Mouse (Mus musculus) hindbrain, embryonic 11.5 days (tissue): ENCODE data around the gene Sergef. TPM values are rescaled to one million over a fixed set of nuclear protein-coding genes. Genes with fewer than 3 reads are reported as not detected.
A peak's percentile ranks its signal among the peaks of the same experiment; 100 is the strongest.

Experiments used
- ATAC-seq: fragments of 200-750 bp; cut with Nextera tagmentation; 2 replicates; pipeline ENCODE4 v1.8.0; 2017; ENCODE audit warnings: mild to moderate bottlenecking, moderate TSS enrichment, moderate library complexity; ENCODE audit not compliant: low FRiP score
- DNase-seq: peaks from one replicate; pipeline ENCODE4 v3.0.0-alpha.2; 2015; ENCODE audit warnings: low spot score
- H3K27ac ChIP-seq: fragments of 300-500 bp; sonication (generic); 2 replicates; pipeline ENCODE4 v1.5.1; 2014; ENCODE audit warnings: mild to moderate bottlenecking, low read depth, low read length
- H3K27me3 ChIP-seq: fragments of 300-500 bp; sonication (generic); 2 replicates; pipeline ENCODE4 v1.6.1; 2014; ENCODE audit warnings: mild to moderate bottlenecking, low read length, moderate library complexity, mixed read lengths; ENCODE audit not compliant: control insufficient read depth, insufficient read depth
- H3K36me3 ChIP-seq: fragments of 300-500 bp; sonication (generic); 2 replicates; pipeline ENCODE4 v1.6.1; 2014; ENCODE audit warnings: mild to moderate bottlenecking, low read length, moderate library complexity, mixed read lengths; ENCODE audit not compliant: control insufficient read depth, insufficient read depth
- H3K4me1 ChIP-seq: fragments of 300-500 bp; sonication (generic); replicated peaks from 2 replicates; pipeline ENCODE4 v1.6.1; 2014; ENCODE audit warnings: low read length, mixed read lengths; ENCODE audit not compliant: control insufficient read depth, insufficient read depth
- H3K4me2 ChIP-seq: fragments of 300-500 bp; sonication (generic); replicated peaks from 2 replicates; pipeline ENCODE4 v1.6.1; 2014; ENCODE audit warnings: mild to moderate bottlenecking, low read depth, low read length
- H3K4me3 ChIP-seq: fragments of 300-500 bp; sonication (generic); 2 replicates; pipeline ENCODE4 v1.5.1; 2014; ENCODE audit warnings: low read depth, low read length
- H3K9ac ChIP-seq: fragments of 300-500 bp; sonication (generic); 2 replicates; pipeline ENCODE4 v1.6.1; 2014; ENCODE audit warnings: low read depth, low read length
- H3K9me3 ChIP-seq: fragments of 300-500 bp; sonication (generic); 2 replicates; pipeline ENCODE4 v1.6.1; 2016; ENCODE audit warnings: low read length; ENCODE audit not compliant: control insufficient read depth
- WGBS: fragments of 180-500 bp; shearing (Covaris S2); extraction: QIAGEN DNeasy Blood & Tissue Kit; methylation state at CpG from one replicate; pipeline ENCODE4 v1.1.7; 2014; 5-methylcytosine and 5-hydroxymethylcytosine counted together
- polyA plus RNA-seq: library from polyadenylated mRNA; unstranded; fragments of >200 nt; fragmentation: Nextera tagmentation; extraction: Ambion mirVana; gene quantifications from 2 replicates; pipeline ENCODE4 v1.2.1, GENCODE M21; 2014

The Sergef gene
- polyA plus RNA-seq, 1 experiment from 2014 or later = 16.0 TPM

DNA sequence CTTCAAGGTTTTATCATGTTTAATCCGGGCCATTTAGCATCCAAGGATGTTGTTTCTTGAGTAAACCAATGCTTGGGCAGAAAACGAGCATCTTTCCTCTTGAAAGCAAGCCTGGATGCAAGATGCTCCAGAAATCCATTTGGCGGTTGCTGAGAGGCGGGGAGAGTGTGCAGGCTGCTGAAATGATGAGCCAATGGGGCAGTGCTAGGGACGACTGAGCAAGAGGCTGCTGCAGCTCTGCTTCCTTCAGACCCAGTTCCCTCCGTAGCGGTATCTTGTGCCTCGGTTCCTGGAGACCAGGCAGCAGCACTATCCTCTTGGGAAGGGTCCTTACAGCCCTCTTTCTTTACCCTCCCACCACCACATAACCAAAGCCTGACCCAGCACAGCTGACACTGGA lies 177.3 kb downstream of the Sergef start:
- 73% methylated on average over 8 of the region's 8 CpGs for WGBS
- ATAC-seq (no peak), DNase-seq (no peak)
- Histone ChIP-seq H3K9me3 (no peaks in the 10 kb centered on the region), H3K9ac (no peak overlapping the region), H3K27ac (no peak overlapping the region), H3K4me3 (no peak overlapping the region), H3K36me3 (no peaks in the 10 kb centered on the region), H3K4me2 (no peak overlapping the region), H3K4me1 (no peaks in the 10 kb centered on the region), H3K27me3 (no peaks in the 10 kb centered on the region)

DNA sequence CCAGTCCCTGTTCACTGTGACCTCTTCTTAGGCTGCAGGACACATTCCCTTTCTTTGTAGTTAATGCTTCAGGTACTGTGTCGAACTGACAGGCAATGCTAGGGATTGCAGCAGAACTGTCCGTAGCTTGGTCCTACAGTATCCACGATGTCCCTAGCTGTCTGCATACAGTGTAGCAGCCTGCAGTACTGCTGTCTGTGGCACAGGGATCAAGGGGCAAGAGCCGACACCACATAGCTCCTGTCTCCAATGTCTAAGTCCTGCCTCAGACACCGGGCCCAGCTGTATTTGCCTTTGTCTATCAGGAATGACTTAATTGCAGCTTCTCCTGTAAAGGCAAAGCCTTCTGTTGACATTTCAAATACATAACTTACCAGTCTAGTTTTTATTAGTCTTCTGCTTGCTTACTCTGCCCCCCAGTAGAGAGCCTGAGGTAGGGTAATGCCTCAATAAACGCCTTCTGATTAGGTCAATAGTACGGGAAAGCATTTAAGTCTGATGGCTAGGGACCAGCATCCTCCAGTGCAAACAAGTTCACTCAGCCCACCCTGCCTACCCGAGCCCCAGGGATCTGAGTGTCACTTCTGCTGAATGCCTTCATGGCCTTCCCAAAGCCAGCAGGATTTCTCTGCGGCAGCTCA lies 179.9 kb downstream of the Sergef start:
- no peaks in the 10 kb centered on the region for H3K4me1 ChIP-seq

GRCm38 (mm10) chr7:46459200-46459599 lies 180.4 kb downstream of the Sergef start:
- Histone ChIP-seq H3K36me3 (no peaks in the 10 kb centered on the region), H3K9me3 (no peaks in the 10 kb centered on the region), H3K27ac (no peak overlapping the region), H3K9ac (no peak overlapping the region), H3K27me3 (no peaks in the 10 kb centered on the region), H3K4me3 (no peak overlapping the region), H3K4me1 (no peaks in the 10 kb centered on the region), H3K4me2 (no peak overlapping the region)
- WGBS = 90% methylated on average over 2 of the region's 2 CpGs
- no peak for DNase-seq
- ATAC-seq = no peak

More for the DNA sequence above, 179.9 kb downstream of the Sergef start:
- no peaks in the 10 kb centered on the region for H3K9me3 ChIP-seq
- DNase-seq (no peak), ATAC-seq (no peak)
- no peaks in the 10 kb centered on the region for H3K36me3 ChIP-seq
- no peak overlapping the region for H3K27ac ChIP-seq
- no peak overlapping the region for H3K4me3 ChIP-seq
- H3K27me3 ChIP-seq = no peaks in the 10 kb centered on the region
- no peak overlapping the region for H3K4me2 ChIP-seq
- 86% methylated on average over 9 of the region's 9 CpGs for WGBS
- no peak overlapping the region for H3K9ac ChIP-seq

DNA sequence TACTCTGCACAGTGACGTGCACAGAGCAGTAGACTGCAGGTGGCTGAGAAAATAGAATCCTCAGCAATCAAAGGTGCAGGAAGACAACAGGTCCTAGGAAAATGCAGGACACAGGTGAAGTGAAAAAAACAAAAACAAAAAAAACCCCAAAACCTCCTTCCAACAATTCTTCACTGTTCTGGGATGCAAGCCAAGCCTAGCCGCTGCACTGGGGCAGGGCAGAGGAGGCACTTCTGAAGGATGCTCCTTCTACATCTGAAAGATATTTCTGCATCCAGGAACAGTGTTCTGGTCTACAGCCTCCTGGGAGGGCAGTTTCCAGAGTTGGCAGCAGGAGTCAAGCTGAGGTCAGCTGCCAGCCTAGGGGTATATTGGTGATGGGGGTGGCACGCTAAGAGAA lies 181.7 kb downstream of the Sergef start:
- Histone ChIP-seq H3K27ac (no peak overlapping the region), H3K4me3 (no peak overlapping the region), H3K9ac (no peak overlapping the region), H3K9me3 (no peaks in the 10 kb centered on the region), H3K36me3 (no peaks in the 10 kb centered on the region), H3K27me3 (no peaks in the 10 kb centered on the region), H3K4me2 (no peak overlapping the region), H3K4me1 (peaks cover 6% of the 10 kb centered on the region)
- WGBS = 82% methylated on average over 3 of the region's 3 CpGs
- DNase-seq = no peak
- ATAC-seq = no peak

GRCm38 (mm10) chr7:46453930-46454679 lies 185.5 kb downstream of the Sergef start:
- H3K9me3 ChIP-seq = no peaks in the 10 kb centered on the region
- H3K4me3 ChIP-seq = no peak overlapping the region
- WGBS = 28% methylated on average over 10 of the region's 10 CpGs
- DNase-seq (peak; percentile 78), ATAC-seq (peak; percentile 88)
- H3K36me3 ChIP-seq = no peaks in the 10 kb centered on the region
- peaks cover 10% of the 10 kb centered on the region for H3K4me1 ChIP-seq
- peak overlapping the region; percentile 47 for H3K27ac ChIP-seq
- H3K4me2 ChIP-seq = no peak overlapping the region; the same call in 1 of the 2 replicates
- no peaks in the 10 kb centered on the region for H3K27me3 ChIP-seq
- H3K9ac ChIP-seq = no peak overlapping the region

- Histone ChIP-seq H3K36me3 (no peaks in the 10 kb centered on the region), H3K4me3 (no peak overlapping the region), H3K9me3 (no peaks in the 10 kb centered on the region), H3K4me2 (no peak overlapping the region), H3K27me3 (no peaks in the 10 kb centered on the region), H3K4me1 (peaks cover 9% of the 10 kb centered on the region), H3K27ac (no peak overlapping the region), H3K9ac (no peak overlapping the region)
- DNase-seq (peak; percentile 39), ATAC-seq (peak; percentile 33; the same call in 1 of the 2 replicates)
- WGBS = 44% methylated on average over 6 of the region's 6 CpGs
Observed at GRCm38 (mm10) chr7:46448922-46449645, 190.5 kb downstream of the Sergef start.

GRCm38 (mm10) chr7:46447473-46448165 lies 192.0 kb downstream of the Sergef start:
- DNase-seq (no peak), ATAC-seq (no peak)
- Histone ChIP-seq H3K27ac (no peak overlapping the region), H3K9me3 (no peaks in the 10 kb centered on the region), H3K4me1 (peaks cover 4% of the 10 kb centered on the region; the same call in 1 of the 2 replicates), H3K36me3 (no peaks in the 10 kb centered on the region), H3K27me3 (no peaks in the 10 kb centered on the region), H3K4me3 (no peak overlapping the region), H3K4me2 (no peak overlapping the region), H3K9ac (no peak overlapping the region)
- WGBS = 65% methylated on average over 9 of the region's 9 CpGs

DNA sequence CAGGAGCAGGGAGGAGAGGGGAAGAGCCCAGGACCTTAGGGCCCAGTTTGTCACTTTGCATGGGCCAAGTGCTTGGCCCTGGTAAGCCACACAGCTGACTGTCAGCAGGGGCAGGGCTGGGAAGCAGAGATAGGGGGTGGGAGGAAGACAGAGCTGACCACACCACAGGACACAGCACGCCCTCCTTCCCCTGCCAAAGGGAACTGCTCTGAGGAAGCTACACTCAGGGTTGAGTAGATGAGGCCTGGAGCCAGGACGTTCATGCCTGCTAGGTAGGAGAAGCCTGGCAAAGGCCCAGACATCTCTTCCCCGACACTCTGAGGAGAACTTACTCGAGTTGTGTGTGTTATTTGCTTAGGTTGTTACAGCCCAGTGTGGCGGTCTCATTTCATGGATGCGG lies 193.7 kb downstream of the Sergef start:
- DNase-seq = no peak
- ATAC-seq = no peak
- Histone ChIP-seq H3K27me3 (no peaks in the 10 kb centered on the region), H3K36me3 (no peaks in the 10 kb centered on the region), H3K4me3 (no peak overlapping the region), H3K27ac (no peak overlapping the region), H3K9ac (no peak overlapping the region), H3K4me2 (no peak overlapping the region), H3K9me3 (no peaks in the 10 kb centered on the region), H3K4me1 (peaks cover 4% of the 10 kb centered on the region; the same call in 1 of the 2 replicates)
- 86% methylated on average over 6 of the region's 6 CpGs for WGBS
